Comparison of ENCODE assay signal across 29 mouse cellular contexts in genomic region chr9:60957438-60957837, GRCm38 (mm10).
A peak's percentile ranks its signal among the peaks of the same experiment; 100 is the strongest.
DNase-seq lines count a peak whose midpoint lies in the region; ATAC-seq lines count a peak whose summit lies in the region.
"Had no signal": no experiment of that assay in that cellular context is flagged by ENCODE, and none has a peak within 500 bp of the region (broad histone marks: within the 10 kb centered on the region; RNA-seq: fewer than 3 reads in every experiment).

No protein-coding gene starts in this region.

- DNase-seq in forebrain, embryonic 10.5 days (ENCODE audit: extremely low spot score, low spot score) = no peak
- DNase-seq in layer of hippocampus, adult 9-11 months = peak; percentile 29
- DNase-seq in layer of hippocampus, adult 8-10 months (ENCODE audit: low spot score in 2 of 2) = no peak
- DNase-seq in ZHBTc4 (ENCODE audit: low read depth, low spot score) = peak; percentile 25
- DNase-seq in gastrocnemius, postnatal 4 days (ENCODE audit: low spot score in 2 of 2) = no peak
- DNase-seq: adrenal gland, adult 2 months; adrenal gland, postnatal 14 days; cerebellum, adult 11-12 months; cerebellum, adult 8-10 months; cerebellum, postnatal 10 days; cerebellum, postnatal 36 days; embryo, embryonic 11 days; gastrocnemius, adult 2 months; gastrocnemius, postnatal 14 days; heart, adult 18-20 months; heart, postnatal 10 days; heart, postnatal 36 days; kidney, adult 11 months had no signal

- ATAC-seq in forebrain, embryonic 16.5 days = peak; percentile 49; the same call in 1 of the 2 replicates
- ATAC-seq: CD4-positive, CD25-positive, alpha-beta regulatory T cell, adult 4 months; hindbrain, embryonic 16.5 days; intestine, embryonic 15.5 days had no signal

- no peak overlapping the region for H3K9ac ChIP-seq in forebrain, embryonic 16.5 days (replicated peaks; ENCODE audit: low read depth, low read length)
- H3K9ac ChIP-seq: embryonic facial prominence, embryonic 13.5 days; heart, embryonic 12.5 days; heart, embryonic 15.5 days; hindbrain, embryonic 13.5 days; intestine, embryonic 15.5 days had no signal

- WGBS in forebrain, embryonic 16.5 days = 52% methylated on average over 5 of the region's 5 CpGs
- WGBS in forebrain, embryonic 10.5 days = 63% methylated on average over 5 of the region's 5 CpGs

- no peak overlapping the region for H3K4me3 ChIP-seq in forebrain, embryonic 16.5 days (replicated peaks; ENCODE audit: low read length)
- H3K4me3 ChIP-seq in forebrain, embryonic 10.5 days = no peak overlapping the region
- H3K4me3 ChIP-seq: embryonic facial prominence, embryonic 10.5 days; embryonic facial prominence, embryonic 13.5 days; erythroblast, embryonic 14.5 days; gastrocnemius, adult 2 months; heart, embryonic 12.5 days; heart, embryonic 15.5 days; hindbrain, embryonic 10.5 days; hindbrain, embryonic 13.5 days; intestine, embryonic 15.5 days had no signal

- no peak overlapping the region for H3K27ac ChIP-seq in forebrain, embryonic 16.5 days (ENCODE audit: low read length)
- no peak overlapping the region for H3K27ac ChIP-seq in forebrain, embryonic 10.5 days
- H3K27ac ChIP-seq: embryonic facial prominence, embryonic 10.5 days; embryonic facial prominence, embryonic 13.5 days; gastrocnemius, adult 2 months; heart, embryonic 15.5 days; hindbrain, embryonic 10.5 days; hindbrain, embryonic 13.5 days; intestine, embryonic 15.5 days had no signal

- H3K4me1 ChIP-seq in forebrain, embryonic 16.5 days (replicated peaks; ENCODE audit: control insufficient read depth, insufficient read depth, low read length) = peaks cover 3% of the 10 kb centered on the region
- no peaks in the 10 kb centered on the region for H3K4me1 ChIP-seq in forebrain, embryonic 10.5 days
- H3K4me1 ChIP-seq: heart, embryonic 12.5 days; heart, embryonic 15.5 days; intestine, embryonic 15.5 days had no signal

- H3K4me2 ChIP-seq in forebrain, embryonic 16.5 days (ENCODE audit: low read length) = no peak overlapping the region
- H3K4me2 ChIP-seq: embryonic facial prominence, embryonic 13.5 days; heart, embryonic 12.5 days; heart, embryonic 15.5 days; hindbrain, embryonic 13.5 days; intestine, embryonic 15.5 days had no signal

- H3K36me3 ChIP-seq in forebrain, embryonic 16.5 days (ENCODE audit: control insufficient read depth, insufficient read depth) = no peaks in the 10 kb centered on the region
- no peaks in the 10 kb centered on the region for H3K36me3 ChIP-seq in forebrain, embryonic 10.5 days (replicated peaks)
- H3K36me3 ChIP-seq: embryonic facial prominence, embryonic 10.5 days; embryonic facial prominence, embryonic 13.5 days; heart, embryonic 12.5 days; heart, embryonic 15.5 days; hindbrain, embryonic 10.5 days; hindbrain, embryonic 13.5 days; intestine, embryonic 15.5 days had no signal

- no peaks in the 10 kb centered on the region for H3K27me3 ChIP-seq in forebrain, embryonic 16.5 days (replicated peaks; ENCODE audit: control insufficient read depth, insufficient read depth, low read length)
- 0 out of 2 replicates have a peak, but pooled peaks cover 3% of the 10 kb centered on the region for H3K27me3 ChIP-seq in forebrain, embryonic 10.5 days (ENCODE audit: poor library complexity, severe bottlenecking)
- H3K27me3 ChIP-seq: heart, embryonic 12.5 days; hindbrain, embryonic 13.5 days; intestine, embryonic 15.5 days had no signal

- H3K9me3 ChIP-seq in forebrain, embryonic 16.5 days (ENCODE audit: control insufficient read depth, low read length) = no peaks in the 10 kb centered on the region
- no peaks in the 10 kb centered on the region for H3K9me3 ChIP-seq in forebrain, embryonic 10.5 days
- H3K9me3 ChIP-seq: embryonic facial prominence, embryonic 10.5 days; embryonic facial prominence, embryonic 13.5 days; heart, embryonic 12.5 days; heart, embryonic 15.5 days; hindbrain, embryonic 10.5 days; hindbrain, embryonic 13.5 days; intestine, embryonic 15.5 days had no signal

Comparison
In these comparisons a context has a peak if more than half of its experiments do, and no peak if none do; other contexts are left out.
1. DNase-seq: peak in layer of hippocampus, adult 9-11 months (single experiment) and ZHBTc4 (single experiment); none in forebrain, embryonic 10.5 days (single experiment), layer of hippocampus, adult 8-10 months (0 of 2) and gastrocnemius, postnatal 4 days (0 of 2).